Mouse (Mus musculus) stomach, embryonic 15.5 days (tissue): ENCODE data around the gene Prim1. TPM values are rescaled to one million over a fixed set of nuclear protein-coding genes. Genes with fewer than 3 reads are reported as not detected.

Source experiments
- ATAC-seq: fragments of 200-750 bp; cut with Nextera tagmentation; 2 replicates; pipeline ENCODE4 v1.8.0; 2017; ENCODE audit warnings: low read depth, moderate number of reproducible peaks, moderate TSS enrichment; ENCODE audit not compliant: insufficient read depth, low FRiP score
- H3K27ac ChIP-seq: fragments of 300-500 bp; sonication (generic); 2 replicates; pipeline ENCODE4 v1.5.1; 2015; ENCODE audit warnings: mild to moderate bottlenecking, inconsistent platforms
- H3K27me3 ChIP-seq: fragments of 300-500 bp; sonication (generic); replicated peaks from 2 replicates; pipeline ENCODE4 v1.6.1; 2015; ENCODE audit warnings: inconsistent platforms
- H3K36me3 ChIP-seq: fragments of 300-500 bp; sonication (generic); 2 replicates; pipeline ENCODE4 v1.6.1; 2015; ENCODE audit warnings: inconsistent platforms
- H3K4me1 ChIP-seq: fragments of 300-500 bp; sonication (generic); 2 replicates; pipeline ENCODE4 v1.6.1; 2015; ENCODE audit warnings: inconsistent platforms
- H3K4me2 ChIP-seq: fragments of 300-500 bp; sonication (generic); 2 replicates; pipeline ENCODE4 v1.6.1; 2015; ENCODE audit warnings: mild to moderate bottlenecking, inconsistent platforms
- H3K4me3 ChIP-seq: fragments of 300-500 bp; sonication (generic); replicated peaks from 2 replicates; pipeline ENCODE4 v1.5.1; 2015; ENCODE audit warnings: inconsistent platforms
- H3K9ac ChIP-seq: fragments of 300-500 bp; sonication (generic); 2 replicates; pipeline ENCODE4 v1.6.1; 2015; ENCODE audit warnings: inconsistent platforms
- H3K9me3 ChIP-seq: fragments of 300-500 bp; sonication (generic); 2 replicates; pipeline ENCODE4 v1.6.1; 2016; ENCODE audit warnings: inconsistent platforms
- WGBS: fragments of 180-500 bp; shearing (Covaris S2); methylation state at CpG from one replicate; pipeline ENCODE4 v1.1.7; 2015; 5-methylcytosine and 5-hydroxymethylcytosine counted together
- polyA plus RNA-seq: library from polyadenylated mRNA; unstranded; fragments of >200 nt; fragmentation: Nextera tagmentation; extraction: Ambion mirVana; gene quantifications from 2 replicates; pipeline ENCODE4 v1.2.1, GENCODE M21; 2015

Gene Prim1
- polyA plus RNA-seq, result 69.9 and 75.1 TPM in 2 replicates

DNA sequence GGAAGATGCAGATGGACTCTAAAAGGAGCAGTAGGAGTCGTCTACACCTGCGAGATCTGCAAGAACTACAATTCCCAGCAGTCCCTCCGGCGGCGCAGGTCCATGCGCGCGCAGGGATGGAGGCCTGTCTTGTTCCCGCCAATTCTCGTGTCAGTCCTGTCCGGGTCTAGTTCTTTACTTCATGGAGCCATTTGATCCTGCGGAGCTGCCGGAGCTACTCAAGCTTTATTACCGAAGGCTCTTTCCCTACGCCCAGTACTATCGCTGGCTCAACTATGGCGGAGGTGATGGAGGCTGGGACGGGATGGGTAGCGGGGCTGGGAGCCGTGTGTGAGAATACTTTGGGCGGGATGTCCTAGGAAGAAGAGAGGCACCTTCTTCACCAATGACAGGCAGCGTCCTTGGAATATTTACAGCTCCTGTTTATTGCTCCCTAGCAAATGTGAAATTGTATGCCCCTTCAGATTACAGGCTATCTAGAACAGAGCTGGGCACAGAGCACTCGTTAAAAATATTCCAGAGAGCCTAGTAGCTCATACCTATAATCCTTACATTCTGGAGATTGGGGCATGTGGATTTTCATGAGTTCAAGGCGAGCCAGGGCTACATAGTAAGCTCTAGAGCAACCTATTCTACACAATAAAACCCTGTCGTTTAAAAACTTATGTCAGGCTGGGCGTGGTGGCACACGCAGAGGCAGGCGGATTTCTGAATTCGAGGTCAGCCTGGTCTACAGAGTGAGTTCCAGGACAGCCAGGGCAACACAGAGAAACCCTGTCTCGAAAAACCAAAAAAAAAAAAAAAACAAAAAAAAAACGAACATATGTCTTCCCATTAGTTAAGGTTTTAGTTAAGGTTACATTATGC lies at the start of gene Prim1:
Prim1 (plus strand) TSS at position 101 of the 867 bp plus-strand sequence.
- peak within 1 kb of the TSS; percentile 69 for H3K4me2 ChIP-seq
- peaks cover 10% of the 10 kb centered on the region for H3K36me3 ChIP-seq
- no peaks in the 10 kb centered on the region for H3K27me3 ChIP-seq
- ATAC-seq, result peak; percentile 88
- peak within 1 kb of the TSS; percentile 75 for H3K27ac ChIP-seq
- no peaks in the 10 kb centered on the region for H3K4me1 ChIP-seq
- 5% methylated on average over 31 of the region's 31 CpGs for WGBS
- H3K9me3 ChIP-seq, result no peaks in the 10 kb centered on the region
- peak within 1 kb of the TSS; percentile 32; the same call in 1 of the 2 replicates for H3K9ac ChIP-seq
- H3K4me3 ChIP-seq, result peak within 1 kb of the TSS; percentile 68

DNA sequence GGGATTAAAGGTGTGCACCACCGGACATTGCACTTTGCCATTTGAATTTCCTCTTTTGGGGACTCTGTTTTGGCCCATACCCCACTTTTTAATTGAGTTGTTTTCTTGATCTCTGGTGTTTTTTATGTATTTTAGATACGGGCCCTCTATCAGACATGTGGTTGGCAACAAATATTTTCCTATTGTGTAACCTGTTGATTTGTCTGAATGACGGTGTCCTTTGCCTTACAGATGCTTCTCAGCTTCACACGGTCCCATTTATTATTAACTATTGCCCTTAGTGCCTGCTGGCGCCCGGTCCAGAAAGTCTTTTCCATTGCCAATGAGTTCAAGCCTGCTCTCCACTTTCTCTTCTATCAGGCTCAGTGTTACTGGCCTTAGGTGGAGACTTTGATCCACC lies 48.5 kb upstream of the Prim1 start:
- WGBS, result 86% methylated on average over 6 of the region's 6 CpGs
- no peak overlapping the region for H3K27ac ChIP-seq
- H3K4me2 ChIP-seq, result no peak overlapping the region
- H3K4me1 ChIP-seq, result no peaks in the 10 kb centered on the region
- no peak overlapping the region for H3K4me3 ChIP-seq
- no peak for ATAC-seq
- no peaks in the 10 kb centered on the region for H3K27me3 ChIP-seq
- no peak overlapping the region for H3K9ac ChIP-seq
- H3K36me3 ChIP-seq, result no peaks in the 10 kb centered on the region
- H3K9me3 ChIP-seq, result no peaks in the 10 kb centered on the region

DNA sequence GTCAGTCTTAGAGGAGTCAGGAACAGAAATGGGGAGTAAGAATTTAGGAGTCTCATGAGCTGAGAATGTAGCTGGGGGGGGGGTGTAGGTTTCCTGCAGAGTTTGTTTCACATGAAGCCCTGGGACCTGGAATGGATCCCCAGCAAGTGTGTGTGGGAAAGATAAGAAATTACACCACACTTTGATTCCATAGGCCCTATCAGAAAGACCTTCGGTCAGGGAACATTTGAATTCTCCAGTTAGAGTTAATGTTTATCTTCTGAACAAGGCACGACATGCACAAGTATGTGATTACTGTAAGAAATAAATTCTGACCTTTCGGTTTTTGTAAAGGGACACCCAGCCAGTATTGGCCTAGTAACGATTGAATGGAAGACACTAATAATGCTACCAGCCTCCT lies 45.1 kb upstream of the Prim1 start:
- no peaks in the 10 kb centered on the region for H3K27me3 ChIP-seq
- H3K4me2 ChIP-seq, result no peak overlapping the region
- H3K4me3 ChIP-seq, result no peak overlapping the region
- ATAC-seq, result peak; percentile 76; the same call in 1 of the 2 replicates
- no peaks in the 10 kb centered on the region for H3K9me3 ChIP-seq
- no peak overlapping the region for H3K9ac ChIP-seq
- no peaks in the 10 kb centered on the region for H3K36me3 ChIP-seq
- 48% methylated on average over 4 of the region's 4 CpGs for WGBS
- H3K27ac ChIP-seq, result peak overlapping the region; percentile 61; the same call in 1 of the 2 replicates
- H3K4me1 ChIP-seq, result no peaks in the 10 kb centered on the region

DNA sequence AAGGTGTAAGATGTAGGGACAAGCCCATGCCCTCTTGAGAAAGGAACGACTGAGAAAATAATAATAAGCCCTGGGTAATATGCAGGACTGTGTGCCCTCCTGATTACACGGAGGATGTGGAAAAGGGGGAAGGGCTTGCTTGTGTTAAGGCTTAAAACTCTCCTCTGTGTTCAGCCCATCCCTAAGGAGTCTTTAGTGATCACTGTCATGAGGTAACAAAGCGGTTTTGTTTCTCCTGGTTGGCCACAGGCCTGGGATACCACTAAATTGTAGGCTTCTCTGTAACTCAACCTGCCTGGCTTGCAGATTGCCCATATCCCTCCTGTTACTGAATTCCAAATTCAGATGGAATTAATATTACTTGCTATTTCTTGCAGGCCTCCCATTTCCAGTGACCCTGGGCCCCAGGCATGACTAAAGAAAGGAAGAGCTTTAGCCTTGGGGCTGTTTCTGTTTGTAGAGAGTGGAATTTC lies 44.6 kb upstream of the Prim1 start:
- no peak overlapping the region for H3K4me2 ChIP-seq
- H3K4me3 ChIP-seq, result no peak overlapping the region
- H3K9me3 ChIP-seq, result no peaks in the 10 kb centered on the region
- no peak for ATAC-seq
- no peaks in the 10 kb centered on the region for H3K36me3 ChIP-seq
- WGBS, result 45% methylated on average over 3 of the region's 3 CpGs
- H3K27me3 ChIP-seq, result no peaks in the 10 kb centered on the region
- H3K27ac ChIP-seq, result peak overlapping the region; percentile 55
- no peak overlapping the region for H3K9ac ChIP-seq
- H3K4me1 ChIP-seq, result no peaks in the 10 kb centered on the region

DNA sequence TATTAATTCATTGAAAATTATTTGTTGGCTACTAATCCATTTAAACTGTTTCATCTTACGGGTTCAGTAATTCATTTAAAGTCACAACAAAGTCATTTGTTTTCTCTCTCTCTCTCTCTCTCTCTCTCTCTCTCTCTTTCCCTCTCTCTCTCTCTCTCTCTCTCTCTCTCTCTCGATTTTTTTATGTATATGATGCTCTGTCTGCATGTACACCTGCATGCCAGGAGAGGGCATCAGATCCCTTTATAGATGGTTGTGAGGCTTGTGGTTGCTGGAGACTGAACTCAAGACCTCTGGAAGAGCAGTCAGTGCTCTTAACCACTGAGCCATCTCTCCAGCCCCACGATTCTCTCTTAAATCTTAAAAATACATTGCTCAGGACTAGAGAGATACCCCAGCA lies 43.8 kb upstream of the Prim1 start:
- H3K9ac ChIP-seq, result no peak overlapping the region
- H3K4me3 ChIP-seq, result no peak overlapping the region
- no peak for ATAC-seq
- H3K27ac ChIP-seq, result no peak overlapping the region
- no peaks in the 10 kb centered on the region for H3K36me3 ChIP-seq
- 54% methylated on average over 3 of the region's 3 CpGs for whole genome bisulfite sequencing
- no peaks in the 10 kb centered on the region for H3K9me3 ChIP-seq
- H3K4me2 ChIP-seq, result no peak overlapping the region
- no peaks in the 10 kb centered on the region for H3K27me3 ChIP-seq
- H3K4me1 ChIP-seq, result no peaks in the 10 kb centered on the region

DNA sequence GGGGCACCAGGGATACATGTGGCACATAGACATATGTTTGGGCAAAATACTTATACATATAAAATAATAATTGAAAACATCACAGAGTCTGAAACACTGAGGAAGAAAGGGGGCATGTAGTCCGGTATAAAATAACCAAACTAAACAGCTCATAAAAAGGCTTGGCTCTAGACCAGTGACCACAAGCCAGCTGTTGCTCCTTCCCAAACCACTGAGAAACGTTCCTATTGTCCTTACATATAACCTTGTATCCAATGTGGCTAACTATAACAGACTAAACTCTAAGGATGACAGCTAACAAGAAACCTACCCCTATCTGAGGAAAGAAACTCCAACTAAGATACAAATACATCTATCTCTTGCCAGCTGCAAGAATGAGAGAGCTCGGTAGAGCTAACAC lies 40.9 kb upstream of the Prim1 start:
- H3K36me3 ChIP-seq, result no peaks in the 10 kb centered on the region
- H3K9me3 ChIP-seq, result no peaks in the 10 kb centered on the region
- H3K4me3 ChIP-seq, result no peak overlapping the region
- H3K27ac ChIP-seq, result no peak overlapping the region
- no peak overlapping the region for H3K9ac ChIP-seq
- no peak overlapping the region for H3K4me2 ChIP-seq
- H3K27me3 ChIP-seq, result no peaks in the 10 kb centered on the region
- no peak for ATAC-seq
- no peaks in the 10 kb centered on the region for H3K4me1 ChIP-seq
- 81% methylated on average over 3 of the region's 3 CpGs for WGBS

DNA sequence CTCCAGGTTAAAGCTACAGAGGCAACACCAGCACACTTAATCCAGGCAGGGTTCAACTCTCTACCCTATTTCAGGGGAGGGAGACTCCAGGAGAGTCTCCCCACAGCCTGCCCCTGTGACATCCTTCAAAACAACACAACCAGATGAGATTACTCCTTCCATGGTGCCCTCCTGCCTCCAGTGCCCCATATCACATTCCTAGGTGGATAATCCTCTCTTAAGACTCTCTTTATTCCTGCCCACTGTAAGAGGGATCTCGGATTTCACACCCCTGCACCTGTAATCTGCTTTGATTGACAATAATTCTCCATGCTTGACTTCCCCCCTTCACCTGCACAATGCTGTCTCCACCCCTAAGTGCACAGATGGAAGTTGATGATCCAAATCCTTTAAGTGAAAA lies 39.5 kb upstream of the Prim1 start:
- no peak for ATAC-seq
- 33% methylated on average over 1 of the region's 1 CpGs for WGBS
- H3K27ac ChIP-seq, result no peak overlapping the region
- H3K27me3 ChIP-seq, result no peaks in the 10 kb centered on the region
- H3K4me1 ChIP-seq, result no peaks in the 10 kb centered on the region
- no peak overlapping the region for H3K9ac ChIP-seq
- H3K4me3 ChIP-seq, result no peak overlapping the region
- H3K4me2 ChIP-seq, result no peak overlapping the region
- no peaks in the 10 kb centered on the region for H3K36me3 ChIP-seq
- H3K9me3 ChIP-seq, result no peaks in the 10 kb centered on the region

DNA sequence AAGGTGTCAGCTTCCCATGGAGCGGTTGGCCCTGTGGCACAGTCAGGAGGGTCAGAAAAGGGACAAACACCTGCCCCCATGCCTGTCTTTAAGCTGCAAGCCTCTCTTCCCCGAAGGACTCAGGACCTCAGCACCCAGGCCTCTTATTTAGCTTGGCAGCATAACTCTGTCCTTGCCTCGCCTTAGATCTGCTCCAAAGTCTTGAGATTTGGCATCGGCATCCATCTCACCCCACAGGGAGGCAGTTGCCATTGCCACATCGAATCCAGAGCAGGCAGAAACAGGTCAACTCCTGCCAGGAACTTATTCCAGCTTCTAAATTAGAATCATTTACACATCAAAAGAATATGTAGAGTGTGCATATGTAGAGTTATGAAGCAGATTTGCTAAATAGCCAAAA lies 30.3 kb upstream of the Prim1 start:
- no peak overlapping the region for H3K27ac ChIP-seq
- H3K4me1 ChIP-seq, result no peaks in the 10 kb centered on the region
- no peaks in the 10 kb centered on the region for H3K9me3 ChIP-seq
- no peaks in the 10 kb centered on the region for H3K36me3 ChIP-seq
- no peak overlapping the region for H3K4me3 ChIP-seq
- H3K27me3 ChIP-seq, result no peaks in the 10 kb centered on the region
- H3K4me2 ChIP-seq, result no peak overlapping the region
- 83% methylated on average over 5 of the region's 5 CpGs for WGBS
- ATAC-seq, result no peak
- no peak overlapping the region for H3K9ac ChIP-seq

DNA sequence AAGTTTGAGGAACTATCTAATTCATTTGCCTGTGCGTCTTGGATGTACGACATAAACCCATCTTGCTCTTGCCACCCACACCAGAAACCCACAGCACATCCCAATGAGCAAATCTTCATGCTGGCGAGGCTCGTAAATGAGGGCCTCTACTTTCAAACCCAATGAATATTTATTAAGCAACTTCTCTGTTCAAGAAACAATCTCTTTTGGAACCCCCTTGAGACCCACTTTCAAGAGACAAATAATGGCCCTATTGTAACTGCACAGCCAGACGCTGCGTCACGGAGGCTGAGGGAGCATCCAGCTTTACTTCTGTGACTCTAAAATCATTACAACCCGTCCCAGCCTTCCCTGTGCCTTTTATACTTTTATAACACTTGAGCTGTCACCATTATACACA lies 29.4 kb upstream of the Prim1 start:
- Histone ChIP-seq H3K27me3 (no peaks in the 10 kb centered on the region), H3K9me3 (no peaks in the 10 kb centered on the region), H3K4me1 (no peaks in the 10 kb centered on the region), H3K9ac (no peak overlapping the region), H3K4me2 (no peak overlapping the region), H3K27ac (no peak overlapping the region), H3K4me3 (no peak overlapping the region), H3K36me3 (no peaks in the 10 kb centered on the region)
- no peak for ATAC-seq
- WGBS, result 80% methylated on average over 8 of the region's 8 CpGs

DNA sequence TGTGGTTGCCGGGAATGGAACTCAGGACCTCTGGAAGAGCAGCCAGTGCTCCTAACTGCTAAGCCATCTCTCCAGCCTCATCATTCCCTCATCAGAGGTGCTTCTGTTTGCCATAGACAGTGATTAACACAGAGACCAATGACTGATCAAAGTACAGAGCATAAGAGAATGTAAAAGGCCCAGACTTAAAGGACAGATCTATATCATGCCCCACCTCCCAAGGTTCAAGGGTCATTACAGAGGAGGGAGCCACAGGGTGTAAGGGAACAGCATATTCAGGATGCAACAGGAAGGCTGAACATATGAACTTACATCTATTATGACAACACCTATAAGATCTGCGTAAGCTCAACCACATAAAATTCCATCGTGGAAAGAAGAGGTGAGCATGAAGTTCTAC lies 18.3 kb upstream of the Prim1 start:
- Histone ChIP-seq H3K4me2 (no peak overlapping the region), H3K4me1 (no peaks in the 10 kb centered on the region), H3K36me3 (no peaks in the 10 kb centered on the region), H3K9me3 (no peaks in the 10 kb centered on the region), H3K27ac (no peak overlapping the region), H3K9ac (no peak overlapping the region), H3K27me3 (no peaks in the 10 kb centered on the region), H3K4me3 (no peak overlapping the region)
- 90% methylated on average over 3 of the region's 3 CpGs for WGBS
- ATAC-seq, result peak; percentile 50

DNA sequence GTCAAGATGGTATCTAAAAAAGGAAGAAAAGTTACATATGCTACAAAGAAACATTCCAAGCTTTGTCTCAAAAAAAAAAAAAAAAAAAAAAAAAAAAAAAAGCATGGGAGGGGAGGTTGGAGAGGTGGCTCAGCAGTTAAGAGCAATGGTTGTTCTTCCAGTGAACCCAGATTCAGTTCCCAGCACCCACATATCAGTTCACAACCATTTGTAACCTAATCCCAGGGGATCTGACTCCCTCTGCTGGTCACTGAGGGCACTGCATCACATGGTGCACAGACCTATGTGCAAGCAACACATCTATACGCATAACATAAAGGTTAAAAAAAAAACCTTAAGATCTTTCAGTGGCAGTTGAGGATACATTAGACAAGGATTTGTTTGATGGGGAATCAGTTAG lies 16.7 kb upstream of the Prim1 start:
- H3K9me3 ChIP-seq, result no peaks in the 10 kb centered on the region
- ATAC-seq, result no peak
- no peak overlapping the region for H3K27ac ChIP-seq
- 94% methylated on average over 1 of the region's 1 CpGs for WGBS
- no peaks in the 10 kb centered on the region for H3K36me3 ChIP-seq
- no peak overlapping the region for H3K4me3 ChIP-seq
- H3K9ac ChIP-seq, result no peak overlapping the region
- no peak overlapping the region for H3K4me2 ChIP-seq
- H3K4me1 ChIP-seq, result no peaks in the 10 kb centered on the region
- no peaks in the 10 kb centered on the region for H3K27me3 ChIP-seq

DNA sequence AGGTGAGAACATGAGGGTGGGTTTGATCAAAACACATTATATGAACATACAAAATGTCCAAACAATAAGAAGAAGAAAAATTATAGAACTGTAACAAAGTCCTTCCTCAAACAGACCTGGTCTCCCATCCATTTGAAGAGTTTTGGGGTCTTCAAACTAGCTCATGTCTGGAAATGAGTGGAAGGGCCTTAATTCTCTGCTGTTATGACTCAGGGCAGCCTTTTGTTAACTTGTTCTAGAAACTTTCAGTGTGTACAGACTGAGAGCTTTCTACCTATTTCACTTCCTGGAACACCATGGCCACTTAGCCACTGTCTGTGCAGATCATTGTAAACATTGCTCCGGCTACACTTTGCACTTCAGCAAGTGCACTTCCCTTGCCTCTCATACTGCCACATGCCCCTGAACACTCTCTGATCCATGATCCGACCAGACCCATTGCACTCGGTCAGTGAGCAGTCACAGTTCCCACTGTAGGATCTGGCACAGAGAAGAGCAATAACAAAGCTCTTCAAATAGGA lies 11.6 kb upstream of the Prim1 start:
- no peak overlapping the region for H3K4me3 ChIP-seq
- no peaks in the 10 kb centered on the region for H3K27me3 ChIP-seq
- no peak overlapping the region for H3K4me2 ChIP-seq
- 51% methylated on average over 3 of the region's 3 CpGs for WGBS
- no peak overlapping the region for H3K27ac ChIP-seq
- no peaks in the 10 kb centered on the region for H3K36me3 ChIP-seq
- H3K9me3 ChIP-seq, result no peaks in the 10 kb centered on the region
- ATAC-seq, result no peak
- no peaks in the 10 kb centered on the region for H3K4me1 ChIP-seq
- no peak overlapping the region for H3K9ac ChIP-seq
